Mouse (Mus musculus) thymus, postnatal 0 days (tissue): ENCODE results near the gene Samm50. TPM values are rescaled to one million over a fixed set of nuclear protein-coding genes. Genes with fewer than 3 reads are reported as not detected.
A peak's percentile ranks its signal among the peaks of the same experiment; 100 is the strongest.

ENCODE experiments used
- DNase-seq: peaks from one replicate; pipeline ENCODE4 v3.0.0-alpha.2; 2015; ENCODE audit warnings: low spot score
- polyA plus RNA-seq: library from polyadenylated mRNA; unstranded; fragments of >200 nt; fragmentation: Nextera tagmentation; extraction: Ambion mirVana; gene quantifications from 2 replicates; pipeline ENCODE4 v1.2.1, GENCODE M21; 2015

Samm50 gene
- polyA plus RNA-seq, 1 experiment from 2014 or later, result 127 TPM

DNA sequence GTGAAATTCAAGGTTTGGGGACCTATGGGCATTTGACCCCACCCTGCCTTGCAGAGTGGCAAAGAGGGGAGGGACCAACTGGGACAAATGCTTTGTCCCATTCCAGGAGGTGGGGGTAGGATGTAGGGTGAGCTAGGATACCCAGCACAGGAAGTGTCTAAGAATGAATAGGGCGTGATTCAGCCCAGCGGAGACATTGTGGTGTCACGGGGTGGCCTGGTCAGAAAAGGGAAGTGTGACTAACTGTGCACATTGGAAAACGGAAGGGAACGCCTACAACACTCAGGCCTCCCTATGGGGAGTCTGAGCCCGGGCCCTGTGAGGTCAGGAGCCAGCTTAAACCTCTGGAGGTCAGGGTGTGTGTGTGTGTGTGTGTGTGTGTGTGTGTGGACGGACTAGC is 43.6 kb downstream of the Samm50 start:
- DNase-seq, result no peak

DNA sequence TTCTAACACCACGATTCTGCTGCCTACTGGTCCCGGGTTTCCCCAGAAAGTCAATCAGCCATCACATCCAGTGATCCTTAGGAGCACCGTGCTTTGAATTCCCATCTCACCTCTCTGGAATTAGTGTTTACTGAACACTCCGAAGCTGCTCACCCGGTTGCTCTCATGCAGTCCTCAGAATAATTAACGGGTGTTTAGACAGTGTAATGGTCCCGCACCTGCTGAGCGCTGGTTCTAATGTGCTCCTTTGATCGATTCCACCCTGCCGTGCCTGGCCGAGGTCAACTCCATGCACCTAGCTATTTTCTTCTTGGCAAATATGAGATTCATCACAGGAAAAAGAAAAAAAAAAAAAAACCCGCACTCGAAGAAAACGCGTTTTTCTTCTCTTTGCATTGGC is 46.5 kb downstream of the Samm50 start:
- DNase-seq, result no peak

- no peak for DNase-seq
These were observed 47.0 kb downstream of the Samm50 start for GRCm38 (mm10) chr15:84238991-84239401.

DNA sequence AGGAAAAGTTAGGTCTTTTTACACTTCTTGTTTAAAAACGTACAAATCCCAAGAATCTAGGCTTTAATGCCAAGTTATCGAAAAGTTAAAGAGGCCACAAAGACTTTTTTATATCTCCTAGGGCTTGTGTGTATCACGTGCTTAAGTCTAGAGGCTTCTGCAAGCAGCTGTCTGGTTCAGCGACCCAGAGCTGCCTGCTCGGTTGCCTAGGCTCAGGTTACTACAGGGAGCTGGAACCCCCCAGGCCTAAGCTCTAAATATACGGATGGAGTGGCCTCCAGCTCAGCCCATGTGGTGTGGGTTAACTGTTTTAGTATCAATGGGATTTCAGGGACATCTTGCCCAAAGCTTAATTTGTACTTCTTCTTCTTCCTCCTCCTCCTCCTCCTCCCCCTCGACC is 49.5 kb downstream of the Samm50 start:
- DNase-seq, result no peak

- DNase-seq, result no peak
These were observed 53.1 kb downstream of the Samm50 start for GRCm38 (mm10) chr15:84245104-84245503.

DNA sequence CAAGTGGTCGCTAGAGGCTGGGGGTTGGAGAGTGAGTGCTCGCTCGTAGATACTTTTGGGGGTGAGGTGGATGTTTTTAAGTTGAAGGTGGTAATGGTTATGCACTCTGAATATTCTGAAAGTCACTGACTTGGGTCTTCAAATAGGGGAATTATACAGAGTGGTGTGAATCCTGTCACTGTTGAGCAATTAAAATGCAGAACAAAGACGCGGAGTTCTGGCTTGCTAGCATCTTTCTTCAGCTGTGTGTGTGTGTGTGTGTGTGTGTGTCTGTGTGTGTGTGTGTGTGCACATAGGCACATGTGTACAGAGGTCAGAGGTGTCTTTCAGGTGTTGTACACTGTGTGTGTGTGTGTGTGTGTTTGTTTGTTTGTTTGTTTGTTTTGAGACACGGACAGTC is 54.2 kb downstream of the Samm50 start:
- DNase-seq, result no peak

GRCm38 (mm10) chr15:84247309-84247708 is 55.3 kb downstream of the Samm50 start:
- no peak for DNase-seq

GRCm38 (mm10) chr15:84251227-84251626 is 59.2 kb downstream of the Samm50 start:
- DNase-seq, result no peak

DNA sequence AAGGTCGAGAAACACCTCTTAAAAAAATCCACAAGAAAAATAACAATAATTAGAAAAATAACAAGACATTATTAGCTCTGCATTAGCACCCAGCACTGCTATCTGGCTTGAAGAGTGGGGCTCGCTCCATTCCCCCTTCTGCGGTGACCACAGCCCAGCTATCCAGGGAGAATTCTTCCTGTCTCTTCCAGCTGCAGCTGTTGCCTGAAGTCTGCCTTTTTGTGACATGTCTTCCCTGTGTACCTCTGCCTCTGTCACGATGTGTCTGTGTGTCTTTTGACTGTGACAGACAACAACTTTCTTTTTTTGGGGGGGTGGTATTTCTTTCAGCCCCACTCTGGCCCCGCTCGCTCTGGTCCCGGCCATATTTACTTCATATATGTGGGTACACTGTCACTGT is 60.6 kb downstream of the Samm50 start:
- DNase-seq, result no peak

GRCm38 (mm10) chr15:84253757-84254156 is 61.7 kb downstream of the Samm50 start:
- no peak for DNase-seq

GRCm38 (mm10) chr15:84254387-84254786 is 62.3 kb downstream of the Samm50 start:
- DNase-seq, result no peak

DNA sequence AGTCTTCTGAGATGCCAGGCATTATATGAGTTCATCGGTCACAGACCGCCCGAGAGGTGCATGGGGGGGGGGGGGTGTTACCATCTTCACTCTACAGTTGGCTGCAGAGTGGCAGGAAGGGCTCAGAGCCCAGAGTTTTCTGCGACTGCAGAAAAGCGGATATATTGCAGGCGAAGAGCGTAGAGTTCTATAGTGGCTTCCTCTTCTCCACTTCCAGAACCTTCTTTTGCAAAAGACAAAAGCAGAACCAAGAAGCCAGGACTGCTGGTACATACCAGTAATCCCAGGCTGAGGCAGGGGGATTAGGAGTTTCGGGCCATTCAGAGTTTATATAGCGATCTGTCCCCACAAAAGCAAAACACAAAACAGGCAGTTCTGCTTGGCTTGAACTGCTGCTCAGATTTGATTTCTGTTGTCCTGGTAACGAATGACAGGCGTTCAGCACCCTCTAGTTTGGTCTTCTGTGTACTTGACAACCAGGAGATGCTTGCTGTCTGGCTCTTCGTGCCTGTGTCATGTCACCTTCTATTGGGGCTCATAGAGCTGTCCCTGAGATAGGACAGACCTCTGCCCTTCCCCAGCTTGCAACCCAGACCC is 64.3 kb downstream of the Samm50 start:
- DNase-seq, result no peak

- DNase-seq, result no peak
These were observed 64.8 kb downstream of the Samm50 start for GRCm38 (mm10) chr15:84256864-84257263.

GRCm38 (mm10) chr15:84258602-84259355 is 66.7 kb downstream of the Samm50 start:
- no peak for DNase-seq

- peak; percentile 83 for DNase-seq
These were observed 68.2 kb downstream of the Samm50 start for GRCm38 (mm10) chr15:84260123-84260822.

DNA sequence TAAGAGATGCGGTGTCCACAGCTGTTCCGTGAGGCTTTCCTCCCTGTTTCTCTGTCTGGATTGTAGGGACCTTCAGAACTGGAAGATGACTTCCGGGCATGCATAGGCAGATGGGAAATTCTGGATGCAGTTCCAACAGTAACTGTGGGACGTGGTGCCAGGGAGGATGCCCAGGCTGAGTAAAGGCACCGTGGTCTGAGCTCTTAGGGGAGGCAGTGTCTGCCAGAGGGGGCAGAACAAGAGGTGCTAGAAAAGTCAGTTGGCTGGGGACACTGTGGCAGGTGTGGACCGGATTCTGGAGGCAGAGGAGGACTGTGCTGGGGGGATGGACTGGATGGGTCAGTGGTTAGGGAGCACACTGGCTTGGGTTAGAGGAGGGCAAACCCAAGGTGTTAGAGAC is 70.6 kb downstream of the Samm50 start:
- no peak for DNase-seq

DNA sequence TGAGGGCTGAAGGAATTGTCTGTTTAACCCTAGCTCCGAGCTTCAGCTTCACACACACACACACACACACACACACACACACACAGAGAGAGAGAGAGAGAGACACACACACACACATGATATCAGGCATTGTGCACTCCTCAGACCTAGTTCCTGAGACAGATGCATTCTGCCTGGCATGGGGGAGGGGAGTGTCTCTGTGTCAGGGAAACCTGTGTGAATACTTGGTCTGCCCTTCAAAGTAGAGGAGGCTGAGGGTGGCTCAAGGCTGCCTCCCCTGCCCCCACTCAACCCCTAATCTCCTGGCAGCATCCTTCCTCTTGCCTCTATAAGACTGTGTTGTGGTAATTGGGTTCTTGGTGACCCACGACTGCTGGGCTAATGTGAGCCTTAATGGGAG is 71.5 kb downstream of the Samm50 start:
- DNase-seq, result no peak

- DNase-seq, result no peak
These were observed 73.1 kb downstream of the Samm50 start for GRCm38 (mm10) chr15:84265141-84265540.

GRCm38 (mm10) chr15:84266290-84266689 is 74.2 kb downstream of the Samm50 start:
- no peak for DNase-seq
